ENCODE assay signal across 8 mouse cellular contexts in the genomic region with DNA sequence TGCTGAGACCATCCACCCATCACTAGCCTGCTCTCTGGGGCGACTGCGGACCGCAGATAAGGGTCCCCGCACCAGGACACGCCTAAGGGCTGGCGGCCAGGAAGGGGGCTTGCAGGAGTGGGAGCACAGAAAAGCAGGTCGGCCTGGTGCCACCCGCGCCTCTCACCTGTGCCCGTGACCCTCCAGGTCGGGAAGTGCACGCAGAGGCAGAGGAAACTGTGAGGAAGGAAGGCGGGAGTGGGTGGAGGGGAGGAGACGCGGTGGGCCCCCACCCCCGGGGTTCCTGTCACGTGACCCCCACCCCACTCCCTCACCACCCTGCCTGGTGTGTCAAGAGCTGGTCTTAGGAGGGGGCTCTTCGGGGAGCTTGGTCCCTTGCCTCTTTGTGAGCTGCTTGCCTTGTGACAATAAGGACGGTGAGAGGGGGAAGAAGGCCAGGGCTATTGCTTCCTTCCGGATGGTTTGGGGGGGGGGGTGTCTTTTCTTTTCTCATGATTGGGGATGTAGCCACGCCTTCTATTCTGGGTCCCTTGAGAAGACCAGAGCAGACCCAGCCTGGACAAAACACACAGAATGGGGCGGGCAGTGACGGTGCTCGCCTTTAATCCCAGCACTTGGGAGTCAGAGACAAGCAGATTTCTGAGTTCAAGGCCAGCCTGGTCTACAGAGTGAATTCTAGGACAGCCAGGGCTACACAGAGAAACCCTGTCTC. TPM values are rescaled to one million over a fixed set of nuclear protein-coding genes. Genes with fewer than 3 reads are reported as not detected.
DNase-seq lines count a peak whose midpoint lies in the region; ATAC-seq and TF ChIP-seq lines count a peak whose summit lies in the region.

A gene (plus strand): TSS at position 84 of the 712 bp plus-strand sequence.
A gene (minus strand): TSS at position 206 of the 712 bp plus-strand sequence.

- no peaks in the 10 kb centered on the region for H3K9me3 ChIP-seq in forebrain, embryonic 16.5 days (ENCODE audit: control insufficient read depth, low read length)
- H3K9me3 ChIP-seq in intestine, embryonic 14.5 days (ENCODE audit: control insufficient read depth, low read length) = no peaks in the 10 kb centered on the region
- H3K9me3 ChIP-seq in neural tube, embryonic 15.5 days (replicated peaks) = no peaks in the 10 kb centered on the region

- H3K36me3 ChIP-seq in forebrain, embryonic 16.5 days (ENCODE audit: control insufficient read depth, insufficient read depth) = no peaks in the 10 kb centered on the region
- no peaks in the 10 kb centered on the region for H3K36me3 ChIP-seq in intestine, embryonic 14.5 days (ENCODE audit: control insufficient read depth, insufficient read depth, low read length)
- no peaks in the 10 kb centered on the region for H3K36me3 ChIP-seq in neural tube, embryonic 15.5 days

- peaks cover 26% of the 10 kb centered on the region for H3K4me1 ChIP-seq in forebrain, embryonic 16.5 days (replicated peaks; ENCODE audit: control insufficient read depth, insufficient read depth, low read length)
- H3K4me1 ChIP-seq in intestine, embryonic 14.5 days (replicated peaks; ENCODE audit: control insufficient read depth, insufficient read depth, low read length) = peaks cover 32% of the 10 kb centered on the region
- peaks cover 44% of the 10 kb centered on the region for H3K4me1 ChIP-seq in neural tube, embryonic 15.5 days

- peaks cover 29% of the 10 kb centered on the region for H3K27me3 ChIP-seq in forebrain, embryonic 16.5 days (replicated peaks; ENCODE audit: control insufficient read depth, insufficient read depth, low read length)
- no peaks in the 10 kb centered on the region for H3K27me3 ChIP-seq in intestine, embryonic 14.5 days (replicated peaks; ENCODE audit: control insufficient read depth, insufficient read depth, low read length)
- H3K27me3 ChIP-seq in neural tube, embryonic 15.5 days (replicated peaks) = peaks cover 33% of the 10 kb centered on the region

- peak within 1 kb of the TSS; percentile 54 for H3K9ac ChIP-seq in forebrain, embryonic 16.5 days (replicated peaks; ENCODE audit: low read depth, low read length)
- peak within 1 kb of the TSS; percentile 53 for H3K9ac ChIP-seq in intestine, embryonic 14.5 days (ENCODE audit: low read length)
- peak within 1 kb of the TSS; percentile 8; the same call in 1 of the 2 replicates for H3K9ac ChIP-seq in neural tube, embryonic 15.5 days (replicated peaks)

- DNase-seq in gastrocnemius, adult 2 months = peak; percentile 54
- DNase-seq in gastrocnemius, postnatal 10 days = no peak
- no peak for DNase-seq in intestine, embryonic 14.5 days (ENCODE audit: low spot score)
- peak; percentile 45 to 59 for DNase-seq in lung, adult 18-20 months
- no peak for DNase-seq in urinary bladder, postnatal 10 days (ENCODE audit: low spot score)
- DNase-seq in layer of hippocampus, adult 18-20 months (ENCODE audit: low spot score in 2 of 2) = no peak

- peak within 1 kb of the TSS; percentile 81 for H3K4me3 ChIP-seq in gastrocnemius, adult 2 months
- peak within 1 kb of the TSS; percentile 39 for H3K4me3 ChIP-seq in forebrain, embryonic 16.5 days (replicated peaks; ENCODE audit: low read length)
- H3K4me3 ChIP-seq in intestine, embryonic 14.5 days (ENCODE audit: low read depth, low read length) = peak within 1 kb of the TSS; percentile 44
- H3K4me3 ChIP-seq in neural tube, embryonic 15.5 days (replicated peaks) = peak within 1 kb of the TSS; percentile 29

- TF ChIP-seq CTCF in gastrocnemius, adult 2 months (IDR thresholded peaks at IDR 0.05) = no peak

- 49% methylated on average over 24 of the region's 24 CpGs for WGBS in forebrain, embryonic 16.5 days
- WGBS in intestine, embryonic 14.5 days = 50% methylated on average over 24 of the region's 24 CpGs
- WGBS in neural tube, embryonic 15.5 days = 41% methylated on average over 24 of the region's 24 CpGs

- intact Hi-C loops in gastrocnemius, adult 2 months (cut with DNase I) = no loop called here

- peak within 1 kb of the TSS; percentile 84 for H3K27ac ChIP-seq in gastrocnemius, adult 2 months
- H3K27ac ChIP-seq in forebrain, embryonic 16.5 days (ENCODE audit: low read length) = no peak within 1 kb of the TSS
- peak within 1 kb of the TSS; percentile 83 for H3K27ac ChIP-seq in intestine, embryonic 14.5 days (ENCODE audit: low read depth)
- H3K27ac ChIP-seq in neural tube, embryonic 15.5 days (replicated peaks) = peak within 1 kb of the TSS; percentile 42

- peak within 1 kb of the TSS; percentile 61 for H3K4me2 ChIP-seq in forebrain, embryonic 16.5 days (ENCODE audit: low read length)
- peak within 1 kb of the TSS; percentile 89 for H3K4me2 ChIP-seq in intestine, embryonic 14.5 days (ENCODE audit: low read length)
- H3K4me2 ChIP-seq in neural tube, embryonic 15.5 days = peak within 1 kb of the TSS; percentile 59

- ATAC-seq in forebrain, embryonic 16.5 days = no peak
- no peak for ATAC-seq in intestine, embryonic 14.5 days (replicated peaks; ENCODE audit: low FRiP score, low TSS enrichment, low read depth)
- ATAC-seq in neural tube, embryonic 15.5 days (ENCODE audit: low FRiP score) = no peak

RNA-seq across cellular contexts. Expression of the first gene that starts in this region (rescaled TPM):
- total RNA-seq in gastrocnemius, adult 2 months (2021) = 1 to 10 TPM; 1.0 TPM
- 1 to 10 TPM; 1.2 to 1.7 TPM for total RNA-seq in gastrocnemius, postnatal 10 days (2021)
- 0.78 and 0.99 TPM in 2 replicates for polyA plus RNA-seq in forebrain, embryonic 16.5 days (2015; fragmentation: Nextera tagmentation; extraction: Ambion mirVana)
- polyA plus RNA-seq in intestine, embryonic 14.5 days (2014; fragmentation: Nextera tagmentation; extraction: Ambion mirVana) = 3.8 and 5.2 TPM in 2 replicates
- 0.99 and 4.6 TPM in 2 replicates for polyA plus RNA-seq in neural tube, embryonic 15.5 days (2015; fragmentation: Nextera tagmentation; extraction: Ambion mirVana)
- 1 to 10 TPM in 1 of 2 experiments, under 1 TPM in 1; 0.72 to 1.1 TPM for total RNA-seq in layer of hippocampus, adult 18-20 months (2021)

RNA-seq across cellular contexts. Expression of the second gene that starts in this region (rescaled TPM):
- 1 to 10 TPM; 4.3 to 4.5 TPM for total RNA-seq in gastrocnemius, adult 2 months (2021)
- total RNA-seq in gastrocnemius, postnatal 10 days (2021) = 10 to 100 TPM; 17.2 to 20.9 TPM
- 2.7 and 3.3 TPM in 2 replicates for polyA plus RNA-seq in forebrain, embryonic 16.5 days (2015; fragmentation: Nextera tagmentation; extraction: Ambion mirVana)
- 20.7 and 26.1 TPM in 2 replicates for polyA plus RNA-seq in intestine, embryonic 14.5 days (2014; fragmentation: Nextera tagmentation; extraction: Ambion mirVana)
- polyA plus RNA-seq in neural tube, embryonic 15.5 days (2015; fragmentation: Nextera tagmentation; extraction: Ambion mirVana) = 7.5 and 12.0 TPM in 2 replicates
- 10 to 100 TPM in 1 of 2 experiments, 1 to 10 TPM in 1; 5.9 to 10.6 TPM for total RNA-seq in layer of hippocampus, adult 18-20 months (2021)

Comparison
In these comparisons a context has a peak if more than half of its experiments do, and no peak if none do; other contexts are left out.
1. DNase-seq: peak in gastrocnemius, adult 2 months (single experiment) and lung, adult 18-20 months (2 of 2); none in gastrocnemius, postnatal 10 days (single experiment), intestine, embryonic 14.5 days (single experiment), urinary bladder, postnatal 10 days (single experiment) and layer of hippocampus, adult 18-20 months (0 of 2).
2. H3K4me3 ChIP-seq: peak in every context shown above with its lines; median percentile 81 in gastrocnemius, adult 2 months; 44 in intestine, embryonic 14.5 days; 39 in forebrain, embryonic 16.5 days; 29 in neural tube, embryonic 15.5 days.
3. Peak in every context shown above with its lines, with median percentiles within 50 percentile points of each other: H3K4me2 ChIP-seq and H3K9ac ChIP-seq.